Mouse (Mus musculus) thymus, adult 2 months (tissue): ENCODE results near the gene Fgfr3.

Source experiments
- CTCF ChIP-seq: fragments of 200-500 bp; IDR thresholded peaks from 2 replicates; pipeline ENCODE4 v1.5.1; 2012; ENCODE audit warnings: mild to moderate bottlenecking, control low read depth, low read length, moderate library complexity, borderline replicate concordance; ENCODE audit not compliant: control insufficient read depth, poor library complexity, insufficient read depth; ENCODE audit errors: extremely low read depth
- POLR2A ChIP-seq: fragments of 200-500 bp; IDR thresholded peaks from 2 replicates; pipeline ENCODE4 v1.6.1; 2012; ENCODE audit warnings: mild to moderate bottlenecking, low read length, control low read depth, moderate library complexity; ENCODE audit not compliant: control insufficient read depth, poor library complexity, insufficient read depth; ENCODE audit errors: extremely low read depth

GRCm38 (mm10) chr5:33715182-33715581, 6.3 kb upstream of the Fgfr3 start:
- no peak for TF ChIP-seq POLR2A
- no peak for TF ChIP-seq CTCF
